Mouse (Mus musculus) brain, embryonic 14.5 days (tissue): ENCODE measurements around the gene Olfr718-ps1.

Experiments used
- CTCF ChIP-seq: fragments of 200-500 bp; IDR thresholded peaks from 2 replicates; pipeline ENCODE4 v1.5.1; 2012; ENCODE audit warnings: inconsistent platforms, mild to moderate bottlenecking, moderate library complexity, borderline replicate concordance; ENCODE audit not compliant: insufficient read depth, insufficient read length; ENCODE audit errors: extremely low read depth
- POLR2A ChIP-seq: fragments of 200-500 bp; IDR thresholded peaks from 2 replicates; pipeline ENCODE4 v1.6.1; 2012; ENCODE audit warnings: mild to moderate bottlenecking, inconsistent platforms, borderline replicate concordance; ENCODE audit not compliant: poor library complexity, insufficient read depth, insufficient read length, severe bottlenecking; ENCODE audit errors: extremely low read depth

- TF ChIP-seq POLR2A, result peak; percentile 88
- no peak for TF ChIP-seq CTCF
Observed at GRCm38 (mm10) chr5:143180255-143181076, 33.1 kb upstream of the Olfr718-ps1 start, which contains the start of the genes Rbak and Spdye4b.
